Mouse (Mus musculus): Measurements from ENCODE around the gene Ttc28. TPM values are rescaled to one million over a fixed set of nuclear protein-coding genes. Genes with fewer than 3 reads are reported as not detected.

Ttc28 gene
- total and polyA plus RNA-seq, 2 experiments from 2014 or later: 14.5 to 50.4 TPM

GRCm38 (mm10) chr5:111114597-111114996 is 235.0 kb downstream of the Ttc28 start:
- no peak for ATAC-seq
- H3K4me1 ChIP-seq (ENCODE audit: insufficient read depth): no peaks in the 10 kb centered on the region
- H3K4me3 ChIP-seq (ENCODE audit: low read depth, low read length): no peak overlapping the region
- no peak overlapping the region for H3K4me2 ChIP-seq (ENCODE audit: low read depth)
- TF ChIP-seq CTCF (IDR thresholded peaks at IDR 0.05; ENCODE audit: low read depth): no peak
- H3K36me3 ChIP-seq (ENCODE audit: insufficient read depth): peaks cover 8% of the 10 kb centered on the region; the same call in 1 of the 2 replicates
- H3K9me3 ChIP-seq (ENCODE audit: low read length): no peaks in the 10 kb centered on the region
- H3K27me3 ChIP-seq (ENCODE audit: insufficient read depth, low read length): no peaks in the 10 kb centered on the region
- H3K9ac ChIP-seq: no peak overlapping the region
- H3K27ac ChIP-seq (ENCODE audit: low read depth, low read length): no peak overlapping the region
- 88% methylated on average over 10 of the region's 10 CpGs for WGBS
- no peak for DNase-seq

- WGBS: 79% methylated on average over 15 of the region's 15 CpGs
- Histone ChIP-seq H3K9ac (no peak overlapping the region), H3K4me1 (ENCODE audit: insufficient read depth) (0 out of 2 replicates have a peak, but pooled peaks cover 2% of the 10 kb centered on the region), H3K9me3 (ENCODE audit: low read length) (no peaks in the 10 kb centered on the region), H3K27me3 (ENCODE audit: insufficient read depth, low read length) (no peaks in the 10 kb centered on the region), H3K36me3 (ENCODE audit: insufficient read depth) (peaks cover 8% of the 10 kb centered on the region; the same call in 1 of the 2 replicates), H3K27ac (ENCODE audit: low read depth, low read length) (no peak overlapping the region), H3K4me3 (ENCODE audit: low read depth, low read length) (no peak overlapping the region), H3K4me2 (ENCODE audit: low read depth) (no peak overlapping the region)
- no peak for TF ChIP-seq CTCF (IDR thresholded peaks at IDR 0.05; ENCODE audit: low read depth)
- ATAC-seq: no peak
- DNase-seq: no peak
Measured at GRCm38 (mm10) chr5:111115519-111116350, 236.1 kb downstream of the Ttc28 start.

GRCm38 (mm10) chr5:111119805-111120204 is 240.2 kb downstream of the Ttc28 start:
- Histone ChIP-seq H3K4me1 (ENCODE audit: insufficient read depth) (peaks cover 26% of the 10 kb centered on the region), H3K4me3 (ENCODE audit: low read depth, low read length) (no peak overlapping the region), H3K4me2 (ENCODE audit: low read depth) (no peak overlapping the region), H3K36me3 (ENCODE audit: insufficient read depth) (peaks cover 8% of the 10 kb centered on the region; the same call in 1 of the 2 replicates), H3K9me3 (ENCODE audit: low read length) (no peaks in the 10 kb centered on the region), H3K27me3 (ENCODE audit: insufficient read depth, low read length) (no peaks in the 10 kb centered on the region), H3K9ac (no peak overlapping the region), H3K27ac (ENCODE audit: low read depth, low read length) (no peak overlapping the region)
- TF ChIP-seq CTCF (IDR thresholded peaks at IDR 0.05; ENCODE audit: low read depth): no peak
- 59% methylated on average over 3 of the region's 3 CpGs for WGBS
- DNase-seq (no peak), ATAC-seq (no peak)

GRCm38 (mm10) chr5:111120298-111120697 is 240.7 kb downstream of the Ttc28 start:
- H3K27ac ChIP-seq (ENCODE audit: low read depth, low read length): no peak overlapping the region

GRCm38 (mm10) chr5:111120705-111121420 is 241.3 kb downstream of the Ttc28 start:
- H3K9me3 ChIP-seq (ENCODE audit: low read length): no peaks in the 10 kb centered on the region
- TF ChIP-seq CTCF (IDR thresholded peaks at IDR 0.05; ENCODE audit: low read depth): no peak
- H3K4me2 ChIP-seq (ENCODE audit: low read depth): no peak overlapping the region
- DNase-seq (peak; percentile 37), ATAC-seq (no peak; the same call in 1 of the 2 replicates)
- H3K27me3 ChIP-seq (ENCODE audit: insufficient read depth, low read length): no peaks in the 10 kb centered on the region
- peaks cover 8% of the 10 kb centered on the region; the same call in 1 of the 2 replicates for H3K36me3 ChIP-seq (ENCODE audit: insufficient read depth)
- H3K4me1 ChIP-seq (ENCODE audit: insufficient read depth): peaks cover 26% of the 10 kb centered on the region
- no peak overlapping the region for H3K4me3 ChIP-seq (ENCODE audit: low read depth, low read length)
- H3K9ac ChIP-seq: no peak overlapping the region
- 18% methylated on average over 10 of the region's 10 CpGs for WGBS
- H3K27ac ChIP-seq (ENCODE audit: low read depth, low read length): no peak overlapping the region

More at GRCm38 (mm10) chr5:111120298-111120697, 240.7 kb downstream of the Ttc28 start:
- H3K36me3 ChIP-seq (ENCODE audit: insufficient read depth): peaks cover 8% of the 10 kb centered on the region; the same call in 1 of the 2 replicates
- H3K4me1 ChIP-seq (ENCODE audit: insufficient read depth): peaks cover 26% of the 10 kb centered on the region
- H3K4me3 ChIP-seq (ENCODE audit: low read depth, low read length): no peak overlapping the region
- 54% methylated on average over 7 of the region's 7 CpGs for WGBS
- no peak for TF ChIP-seq CTCF (IDR thresholded peaks at IDR 0.05; ENCODE audit: low read depth)
- no peaks in the 10 kb centered on the region for H3K9me3 ChIP-seq (ENCODE audit: low read length)
- H3K9ac ChIP-seq: no peak overlapping the region
- DNase-seq (no peak), ATAC-seq (no peak)
- H3K4me2 ChIP-seq (ENCODE audit: low read depth): no peak overlapping the region
- H3K27me3 ChIP-seq (ENCODE audit: insufficient read depth, low read length): no peaks in the 10 kb centered on the region

- DNase-seq (peak; percentile 32), ATAC-seq (no peak)
- Histone ChIP-seq H3K9me3 (ENCODE audit: low read length) (no peaks in the 10 kb centered on the region), H3K4me2 (ENCODE audit: low read depth) (0 out of 2 replicates have a peak overlapping the region, but pooled peaks have one; percentile 16), H3K27me3 (ENCODE audit: insufficient read depth, low read length) (no peaks in the 10 kb centered on the region), H3K9ac (no peak overlapping the region), H3K36me3 (ENCODE audit: insufficient read depth) (peaks cover 2% of the 10 kb centered on the region; the same call in 1 of the 2 replicates), H3K4me1 (ENCODE audit: insufficient read depth) (peaks cover 26% of the 10 kb centered on the region), H3K4me3 (ENCODE audit: low read depth, low read length) (no peak overlapping the region), H3K27ac (ENCODE audit: low read depth, low read length) (peak overlapping the region; percentile 73; the same call in 1 of the 2 replicates)
- WGBS: 35% methylated on average over 9 of the region's 9 CpGs
- TF ChIP-seq CTCF (IDR thresholded peaks at IDR 0.05; ENCODE audit: low read depth): no peak
Measured at GRCm38 (mm10) chr5:111122332-111123049, 242.9 kb downstream of the Ttc28 start.
